Mouse (Mus musculus): ENCODE data around the gene Ppfia3.
A peak's percentile ranks its signal among the peaks of the same experiment; 100 is the strongest.
"Not testable (repeated sequence)": the region's sequence is repeated elsewhere in the genome, so short reads cannot be mapped to it uniquely, and the experiment has no call there.

Gene Ppfia3

DNA sequence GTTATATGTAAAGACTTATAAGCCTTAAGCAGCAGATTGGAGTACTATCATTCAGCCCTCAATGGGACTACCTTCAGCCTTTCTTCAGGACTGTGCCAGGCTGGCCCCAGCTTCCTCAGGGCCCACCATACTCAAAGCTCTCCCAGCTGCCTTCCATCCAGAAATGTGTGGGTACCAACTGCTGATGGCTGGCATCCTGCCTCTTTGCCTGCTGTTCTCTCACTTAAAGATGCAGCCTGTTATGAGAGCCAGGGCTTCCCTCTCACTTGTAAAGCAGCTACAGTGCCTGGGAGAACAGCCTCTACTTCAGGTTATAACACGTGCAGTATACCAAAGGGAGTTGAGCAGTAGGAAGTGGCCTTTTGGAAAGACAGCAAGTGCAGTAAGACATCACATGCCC is 9.2 kb upstream of the Ppfia3 start:
- no peak for DNase-seq

DNA sequence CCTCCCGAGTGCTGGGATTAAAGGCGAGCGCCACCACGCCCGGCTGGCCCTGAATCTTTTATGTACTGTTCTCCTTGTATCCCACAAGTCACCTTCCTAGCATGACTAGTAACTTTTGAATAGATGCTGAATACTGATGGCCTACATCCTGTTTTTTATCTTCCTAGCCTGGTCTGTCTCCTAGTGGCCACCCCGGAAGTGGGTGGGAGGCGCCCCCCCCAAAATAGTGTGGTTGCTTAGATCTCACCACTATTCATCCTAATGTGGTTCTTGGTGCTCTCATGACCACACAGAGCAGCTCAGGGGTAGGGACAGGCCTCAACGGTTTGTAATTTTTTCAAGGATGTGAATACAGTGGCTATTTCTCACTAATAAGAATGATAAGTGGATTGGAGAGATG is 7.8 kb upstream of the Ppfia3 start:
- no peak for DNase-seq

DNA sequence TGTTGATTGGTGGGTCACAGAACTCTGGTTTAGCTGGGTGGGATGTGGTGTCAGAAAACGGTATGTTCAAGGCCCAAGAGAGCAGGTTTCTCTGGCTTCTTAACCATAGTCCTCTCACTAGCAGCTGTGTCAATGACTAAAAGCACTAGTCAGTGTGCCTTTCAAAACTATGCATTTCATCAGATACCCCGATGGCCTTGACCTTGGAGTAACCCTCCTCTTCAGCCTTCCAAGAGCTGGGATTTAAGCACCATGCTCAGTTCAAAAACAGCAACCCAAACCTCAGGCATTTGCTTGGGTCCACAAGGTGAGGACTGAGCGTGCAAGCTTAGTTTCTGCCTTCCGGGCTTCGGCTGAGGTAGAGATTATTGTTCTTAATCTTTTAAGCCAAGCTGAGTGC is 5.6 kb upstream of the Ppfia3 start:
- DNase-seq = no peak

DNA sequence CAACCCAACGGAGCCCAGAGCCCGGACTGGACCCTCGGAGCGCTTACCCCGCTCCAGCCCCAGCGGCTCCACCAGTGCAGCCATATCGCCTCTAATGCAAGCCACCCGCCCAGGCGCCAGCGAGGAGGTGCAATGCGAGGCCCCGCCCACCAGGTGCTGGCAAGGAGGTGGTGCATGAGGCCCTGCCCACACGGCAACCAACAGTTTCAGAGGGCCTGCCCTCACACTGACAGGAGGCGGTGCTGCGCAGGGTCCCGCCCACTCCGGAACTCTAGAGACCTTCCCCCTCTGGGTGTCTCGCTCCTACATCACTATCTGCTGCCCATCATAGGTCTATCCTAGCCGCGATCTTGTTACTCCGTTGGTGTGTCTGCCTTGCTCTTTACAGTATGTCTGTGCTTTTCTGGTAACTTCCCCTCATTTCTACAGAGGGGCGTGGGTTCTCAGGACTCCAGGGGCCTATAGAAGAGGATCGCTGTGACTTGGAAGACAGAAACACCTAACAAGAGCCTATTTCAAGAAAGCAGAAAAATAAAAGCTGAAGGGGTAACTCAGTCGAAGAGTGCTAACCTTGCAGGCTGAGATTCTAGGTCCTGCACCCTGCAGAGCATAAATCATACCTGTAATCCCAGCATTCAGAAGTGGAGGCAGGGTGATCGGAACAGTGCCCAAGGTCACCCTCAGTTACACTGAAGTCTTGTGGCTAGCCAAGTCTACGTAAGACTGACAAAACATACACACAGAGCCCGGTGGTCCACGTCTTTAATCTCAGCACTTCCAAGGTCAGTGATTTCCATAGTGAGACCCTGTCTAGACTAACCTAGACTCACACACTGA is 3.9 kb upstream of the Ppfia3 start, which contains the start of gene Lin7b:
Gene Lin7b, minus strand, starts transcription at position 109 of the 837 bp plus-strand sequence.
- DNase-seq = peak; percentile 92

DNA sequence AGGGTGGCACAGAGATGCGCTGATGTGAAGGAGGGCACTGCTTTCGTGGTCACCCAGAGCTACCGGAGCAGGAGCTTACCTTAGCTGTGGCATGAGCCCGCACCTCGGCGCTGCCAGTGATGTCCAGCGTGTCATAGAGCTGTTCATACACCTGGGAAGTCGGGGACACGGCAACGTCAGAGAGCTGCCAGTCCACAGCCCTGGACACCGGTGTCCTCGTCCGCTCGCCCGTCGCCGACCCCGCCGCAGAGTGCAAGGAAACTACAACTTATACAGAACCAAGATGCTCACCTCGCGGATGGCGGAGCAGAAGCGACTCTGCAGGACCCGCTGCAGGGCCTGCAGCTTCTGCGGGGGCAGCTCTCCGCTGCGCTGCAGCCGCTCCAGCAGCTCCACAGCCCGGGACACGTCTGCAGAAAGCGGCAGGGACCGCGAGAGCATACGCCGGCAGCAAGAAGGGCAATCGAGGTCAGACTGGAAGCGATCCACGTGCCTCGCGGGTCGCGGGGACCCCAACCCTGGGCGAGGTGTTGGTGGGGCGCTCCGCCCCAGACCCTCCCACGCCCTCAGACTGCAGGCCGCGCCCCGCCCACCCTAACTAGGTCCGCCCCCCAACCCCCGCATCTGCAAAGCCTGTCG is 3.1 kb upstream of the Ppfia3 start:
- DNase-seq = no peak

DNA sequence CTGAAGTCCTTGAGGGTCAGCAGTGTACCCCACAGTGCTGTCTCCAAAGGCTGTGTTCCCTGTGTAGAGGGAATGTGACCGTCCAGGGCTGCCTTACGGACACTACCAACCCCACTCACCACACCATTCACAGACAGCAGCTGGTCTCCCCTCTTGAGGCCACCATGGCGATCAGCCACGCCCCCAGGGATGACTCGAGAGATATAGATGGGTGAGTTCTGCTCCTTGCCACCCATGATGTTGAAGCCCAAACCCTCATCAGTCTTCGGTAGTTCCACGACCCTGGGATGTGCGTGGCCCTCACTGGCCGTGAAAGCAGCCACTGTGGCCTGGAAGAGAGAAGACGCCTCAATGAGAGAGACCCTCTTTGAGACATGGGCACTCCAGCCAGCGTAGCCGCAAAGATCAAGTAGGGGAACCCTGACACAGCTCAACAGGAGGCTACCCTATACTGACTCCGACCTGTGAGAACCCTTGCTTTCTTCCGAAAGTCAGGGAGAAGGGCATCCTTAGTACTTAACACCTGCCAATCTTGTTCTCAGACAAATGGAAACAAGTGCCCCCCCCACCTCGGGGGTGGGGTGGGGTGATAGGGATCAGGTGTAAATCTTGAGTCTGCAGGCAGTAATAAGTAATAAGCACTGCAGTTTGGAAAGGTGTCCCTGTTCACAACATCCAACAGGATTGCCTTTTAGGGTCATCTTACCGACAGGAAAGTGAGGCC is 2.4 kb upstream of the Ppfia3 start:
- DNase-seq = no peak

DNA sequence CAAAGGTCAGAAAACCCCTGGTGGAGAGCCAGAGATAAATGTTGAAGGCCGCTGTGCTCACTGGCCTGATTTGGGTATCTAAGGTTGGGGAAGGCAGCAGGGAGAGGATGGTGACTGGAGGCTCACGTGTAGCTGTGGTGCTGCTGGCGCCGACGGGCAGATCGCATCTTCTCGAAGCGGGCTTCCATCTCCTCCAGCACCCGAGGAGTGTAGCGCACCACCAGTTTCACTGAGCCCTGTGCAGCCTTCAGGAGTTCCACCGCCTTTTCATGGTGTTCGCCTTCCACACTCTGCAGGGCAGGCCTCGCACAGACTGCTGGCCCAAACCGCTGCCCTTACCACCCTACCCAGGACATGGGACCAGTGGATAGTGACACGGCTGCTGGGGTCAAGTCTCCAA is 1.4 kb upstream of the Ppfia3 start:
- DNase-seq = no peak

DNA sequence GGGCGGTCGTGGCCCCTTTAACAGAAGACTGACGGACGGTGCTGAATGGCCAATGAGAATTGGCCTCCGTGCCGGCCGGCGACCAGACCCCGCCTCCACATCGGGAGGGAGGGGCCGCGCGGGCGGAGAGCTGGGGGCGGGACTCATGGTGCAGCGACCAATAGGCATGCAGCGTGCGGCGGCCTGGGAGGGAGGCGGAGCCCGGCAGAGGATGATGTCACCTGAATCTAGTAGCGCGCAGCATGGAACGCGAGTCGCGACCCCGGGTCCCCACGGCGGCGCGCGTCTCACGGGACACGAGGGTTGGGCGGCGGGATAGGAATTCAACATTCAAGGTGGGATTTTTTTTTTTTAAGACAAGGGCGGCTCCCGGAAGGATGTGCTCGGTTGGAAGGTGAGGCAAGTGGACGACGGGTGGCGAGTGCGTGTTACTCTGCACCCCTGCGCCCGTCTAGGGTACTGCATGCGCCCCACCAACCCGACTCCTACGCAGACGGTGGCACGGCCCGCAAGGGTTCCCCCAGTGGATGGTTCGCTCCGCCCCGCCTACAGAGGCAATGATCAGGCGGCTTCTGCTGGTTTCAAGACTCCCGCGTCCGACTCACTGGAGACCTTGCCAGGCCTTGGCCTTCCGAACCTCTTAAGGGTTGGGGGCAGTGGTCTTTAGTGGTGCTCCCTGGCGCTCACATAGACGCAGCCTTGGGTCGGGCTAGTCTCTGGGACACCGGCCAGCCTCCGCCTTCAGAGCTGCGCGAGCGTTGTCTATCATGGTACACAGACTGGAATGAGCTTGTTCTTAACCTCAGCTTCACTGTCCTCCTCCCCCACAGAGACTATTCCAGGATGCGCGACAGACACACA is 431 bp upstream of the Ppfia3 start:
- DNase-seq = peak; percentile 97

DNA sequence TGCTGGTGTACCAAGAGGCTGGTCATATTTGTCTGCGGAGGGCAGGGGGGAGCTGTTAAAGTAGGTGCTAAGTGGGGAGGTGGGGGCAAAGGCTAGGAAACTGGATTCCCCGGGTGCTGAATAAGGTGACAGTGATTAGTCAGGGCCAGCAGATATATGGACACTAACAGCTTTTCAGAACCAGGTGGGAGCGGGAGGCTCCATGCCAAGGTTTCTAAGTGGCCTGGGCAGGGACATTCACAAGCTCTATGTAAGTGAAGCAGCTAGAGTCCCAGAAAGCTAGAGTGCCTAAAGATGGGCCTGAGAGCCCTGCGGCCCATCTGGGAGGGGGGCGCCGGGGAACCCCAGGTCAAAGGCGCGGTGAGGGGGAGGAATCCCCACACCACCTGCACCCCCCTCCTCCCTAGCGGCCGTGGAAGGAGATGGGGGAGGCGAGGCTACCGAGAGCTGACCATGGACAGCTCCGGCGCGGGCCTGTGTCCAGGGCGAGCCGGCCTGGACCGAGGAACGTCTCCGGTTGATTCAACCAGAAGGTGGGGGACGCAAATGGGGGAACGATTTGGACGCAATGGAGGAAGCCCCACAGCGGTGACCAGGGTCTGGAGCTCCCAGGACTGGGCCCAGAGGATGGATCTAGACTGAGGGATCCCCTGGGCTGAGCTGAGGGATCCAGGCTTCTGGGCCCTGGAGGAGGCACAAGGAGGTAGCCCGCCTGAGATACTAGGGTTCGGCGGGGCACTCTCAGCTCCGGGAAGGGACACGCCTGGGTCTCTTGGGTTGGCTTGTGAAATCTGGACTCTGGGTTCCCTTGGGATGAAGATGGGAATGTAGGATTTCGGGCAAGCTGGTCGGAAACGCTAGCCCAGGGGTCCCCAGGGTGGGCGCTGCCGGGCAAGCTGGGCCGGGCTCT is 822 bp downstream of the Ppfia3 start:
- DNase-seq = peak; percentile 62

DNA sequence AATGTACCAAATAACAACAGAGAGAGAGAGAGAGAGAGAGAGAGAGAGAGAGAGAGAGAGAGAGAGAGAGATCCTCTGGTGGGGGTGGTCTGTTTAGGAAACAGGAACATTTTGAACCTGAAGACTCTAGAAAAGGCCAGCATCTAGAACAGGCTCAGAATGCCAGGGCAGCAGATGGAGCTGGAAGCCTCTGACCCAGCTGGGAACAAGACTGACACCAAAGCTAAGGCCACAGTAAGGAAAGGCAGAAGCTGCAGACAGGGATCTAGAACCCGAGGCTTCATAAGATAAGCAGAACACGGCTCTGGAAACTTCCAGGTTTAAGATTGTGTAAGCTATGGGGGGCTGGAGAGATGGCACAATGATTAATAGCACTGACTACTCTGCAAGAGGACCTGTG is 2.8 kb downstream of the Ppfia3 start:
- DNase-seq = no peak

DNA sequence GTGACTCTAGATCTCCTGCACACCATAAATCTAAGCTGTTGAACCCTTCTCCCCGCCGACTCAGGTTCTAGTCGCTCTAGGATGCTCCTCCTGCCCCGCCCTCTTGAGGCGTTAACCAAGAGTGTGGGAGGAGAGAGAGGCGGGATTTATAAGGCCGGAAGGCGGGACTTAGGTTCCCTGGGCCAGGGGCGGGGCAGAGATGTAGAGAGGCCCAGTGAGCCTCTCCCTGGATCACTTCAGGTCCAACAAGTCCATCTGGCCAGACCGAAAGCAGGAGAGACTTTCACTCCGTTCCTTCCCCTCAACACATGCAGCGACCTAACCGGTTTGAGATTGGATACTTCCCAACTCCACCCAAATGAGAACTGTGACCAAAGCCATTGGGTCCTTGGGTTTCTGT is 4.0 kb downstream of the Ppfia3 start:
- peak; percentile 37 for DNase-seq

DNA sequence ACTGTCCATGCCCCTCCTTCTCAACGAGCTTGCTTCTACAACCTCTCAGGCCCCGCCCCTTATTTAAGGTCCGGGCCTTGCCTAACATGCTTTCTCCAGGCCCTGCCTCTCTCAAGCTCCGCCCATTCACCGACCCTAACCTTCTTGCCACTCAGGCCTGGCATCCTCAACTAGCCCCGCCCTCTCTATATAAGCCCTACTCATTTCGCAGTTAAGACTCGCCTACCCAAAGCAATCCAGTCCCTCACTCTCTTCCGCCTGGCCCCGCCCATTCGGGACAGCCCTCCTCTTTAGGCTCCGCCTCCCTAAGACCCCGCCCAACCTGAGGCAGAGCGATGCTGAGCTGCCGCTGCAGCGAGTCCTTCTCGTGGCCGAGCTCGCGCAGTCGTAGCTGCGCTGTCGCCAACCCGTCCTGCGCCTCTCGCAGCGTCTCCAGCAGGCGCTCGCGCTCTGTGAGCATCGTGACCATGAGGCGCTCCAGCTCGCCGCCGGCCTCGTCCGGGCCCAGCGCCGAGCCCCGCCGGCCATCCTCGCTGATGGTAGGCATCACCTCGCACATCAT is 5.5 kb downstream of the Ppfia3 start:
- DNase-seq = peak; percentile 80

DNA sequence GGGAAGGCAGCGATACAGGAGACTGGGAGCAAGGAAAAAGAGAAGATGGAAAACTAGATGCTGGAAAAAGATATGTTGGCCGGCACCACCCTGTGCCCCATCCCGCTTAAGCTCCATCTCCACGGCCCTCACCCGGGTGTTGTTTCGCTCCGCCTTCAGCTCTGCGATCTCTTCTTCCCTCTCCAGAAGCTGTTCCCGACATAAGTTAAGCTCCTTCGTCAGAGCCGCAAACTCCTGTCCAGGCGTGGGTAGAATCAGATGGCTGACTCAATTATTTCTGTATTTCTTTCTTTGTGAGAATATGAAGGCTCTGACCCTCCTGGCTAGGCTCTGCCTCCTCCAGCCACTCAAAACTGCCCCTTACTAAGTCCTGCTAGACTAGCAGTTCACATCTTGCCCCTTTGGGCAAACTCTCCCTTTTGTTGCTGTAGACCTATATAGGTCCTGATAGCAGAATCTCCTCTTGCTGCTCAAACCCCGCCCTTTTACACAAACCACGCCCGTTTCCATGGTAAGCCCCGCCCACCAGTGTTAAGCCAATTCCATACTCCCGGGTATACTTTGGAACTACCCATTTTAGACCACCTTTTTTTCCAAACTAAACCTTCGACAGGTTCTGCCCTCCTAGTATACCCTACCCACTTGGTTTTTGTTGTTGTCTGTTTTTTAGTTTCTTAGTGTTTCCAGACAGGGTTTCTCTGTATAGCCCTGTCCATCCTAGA is 6.3 kb downstream of the Ppfia3 start:
- DNase-seq = no peak

DNA sequence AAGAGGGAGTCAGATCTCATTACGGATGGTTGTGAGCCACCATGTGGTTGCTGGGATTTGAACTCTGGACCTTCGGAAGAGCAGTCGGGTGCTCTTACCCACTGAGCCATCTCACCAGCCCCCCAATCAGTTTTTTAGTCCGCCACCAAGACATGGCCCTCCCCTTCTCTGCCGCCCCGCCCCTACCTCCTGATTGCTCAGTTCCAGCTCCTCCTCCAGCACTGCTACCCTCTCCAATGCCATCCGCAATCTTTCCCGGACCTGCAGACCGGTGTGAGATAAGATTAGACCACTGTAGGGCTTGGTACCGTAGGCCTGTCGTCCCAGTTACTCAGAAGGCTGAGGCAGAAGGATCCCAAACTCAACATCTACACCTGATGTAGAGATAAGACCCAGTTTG is 7.7 kb downstream of the Ppfia3 start:
- not testable (repeated sequence) for DNase-seq

DNA sequence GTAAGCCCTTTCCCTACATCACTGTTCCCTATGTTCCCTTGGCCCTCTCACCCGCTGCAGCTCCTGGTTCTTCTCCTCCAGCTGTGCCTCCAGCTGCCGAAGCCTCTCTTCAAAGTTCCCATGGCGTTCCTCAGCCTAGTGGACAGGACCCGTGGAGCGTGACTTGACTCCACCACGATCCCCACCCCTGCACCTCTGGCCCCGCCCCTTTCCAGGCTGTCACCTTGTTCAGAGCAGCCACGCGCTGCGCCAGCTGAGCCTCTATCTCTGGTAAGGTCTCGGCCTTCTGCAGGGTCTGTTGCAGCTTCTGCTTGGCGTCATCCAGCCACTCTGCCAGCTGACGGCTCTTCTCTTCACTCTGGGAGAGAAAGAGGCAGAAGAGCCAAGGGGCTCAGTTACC is 10.7 kb downstream of the Ppfia3 start:
- DNase-seq = no peak

DNA sequence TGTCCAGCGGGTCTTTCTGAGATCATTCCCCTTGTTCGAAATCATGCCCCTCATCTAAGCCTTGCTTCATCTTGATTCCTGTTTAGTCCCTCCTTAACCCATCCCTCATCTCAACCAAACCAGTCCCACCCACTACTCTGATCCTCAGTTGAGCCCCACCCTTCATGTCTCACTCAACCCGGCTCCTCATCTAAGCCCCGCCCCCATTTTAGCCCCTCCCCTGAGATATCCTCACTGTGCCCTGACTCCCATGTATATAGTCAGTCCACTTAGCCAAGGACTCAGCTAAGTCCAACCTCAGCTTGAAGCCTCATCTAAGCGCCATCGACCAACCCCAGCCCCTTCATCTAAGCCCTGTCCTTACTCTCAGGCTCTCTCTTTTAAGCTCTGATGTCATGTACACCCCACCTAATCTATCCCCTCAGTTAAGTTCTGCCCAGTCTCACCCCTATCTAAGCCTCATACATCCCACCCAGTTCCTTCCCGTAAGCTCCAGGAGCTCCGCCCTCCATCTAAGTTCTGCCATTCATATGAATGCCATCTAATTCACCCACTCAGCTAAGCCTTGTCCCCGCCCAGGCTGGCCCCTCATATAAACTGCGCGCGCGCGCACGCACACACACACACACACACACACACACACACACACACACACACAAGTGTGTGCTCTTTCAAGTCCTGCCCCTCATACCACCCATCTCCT is 11.3 kb downstream of the Ppfia3 start:
- no peak for DNase-seq

DNA sequence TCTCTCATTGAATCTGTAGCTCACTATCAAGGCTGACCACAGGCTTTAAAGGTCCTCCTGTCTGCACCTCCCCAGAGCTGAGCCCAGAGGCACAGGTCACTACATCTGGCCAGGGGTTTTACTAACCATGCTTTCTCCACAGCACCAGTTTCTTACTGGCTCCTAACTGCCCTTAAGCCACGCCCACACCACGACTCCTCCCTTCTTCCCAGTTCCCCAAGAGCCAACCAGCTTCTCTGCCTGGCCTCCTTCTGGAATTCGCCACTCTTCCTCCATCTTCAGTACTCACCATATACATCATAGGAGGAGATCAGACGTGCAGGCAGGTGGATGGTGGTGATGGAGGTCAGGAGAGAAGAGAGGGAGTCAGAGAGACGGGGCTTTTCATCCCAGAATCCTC is 13.8 kb downstream of the Ppfia3 start:
- DNase-seq = no peak

DNA sequence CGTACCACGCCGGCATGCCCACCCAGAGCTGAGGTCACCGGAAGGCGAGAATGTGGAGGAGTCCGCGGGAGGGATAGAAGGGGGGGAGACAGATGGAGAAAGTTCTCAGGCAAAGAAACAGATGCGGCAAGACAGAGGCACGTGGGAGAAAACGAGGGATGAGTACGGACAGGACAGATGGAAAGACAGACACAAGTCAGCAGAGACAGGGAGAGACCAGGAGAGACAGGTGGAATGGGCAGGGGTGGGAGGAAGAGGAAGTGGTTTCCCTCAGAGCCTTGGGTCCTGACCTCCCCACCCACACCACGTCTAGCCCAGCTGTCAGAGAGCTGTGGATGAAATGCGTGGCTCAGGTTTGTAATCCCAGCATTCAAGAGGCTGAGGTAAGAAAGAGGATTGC is 19.9 kb downstream of the Ppfia3 start:
- DNase-seq = no peak

DNA sequence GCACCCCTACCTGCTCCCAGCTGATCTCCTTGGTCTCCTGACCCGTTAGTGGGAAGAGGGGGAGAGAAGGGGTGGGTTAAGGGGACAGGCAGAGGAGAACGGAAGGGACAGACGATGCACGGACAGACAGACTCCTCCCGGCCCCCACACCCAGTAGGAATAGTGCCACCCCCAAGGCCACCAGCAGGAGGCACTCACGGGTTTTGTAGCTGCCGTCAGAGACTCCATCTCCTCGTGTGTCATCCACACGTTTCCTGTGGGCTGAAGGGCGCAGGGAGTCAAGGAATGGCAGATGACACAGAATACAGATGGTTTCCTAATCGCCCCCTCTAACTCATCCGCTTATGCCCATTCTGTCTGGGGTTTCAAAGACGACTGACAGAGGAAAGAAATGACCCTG is 23.3 kb downstream of the Ppfia3 start:
- no peak for DNase-seq

DNA sequence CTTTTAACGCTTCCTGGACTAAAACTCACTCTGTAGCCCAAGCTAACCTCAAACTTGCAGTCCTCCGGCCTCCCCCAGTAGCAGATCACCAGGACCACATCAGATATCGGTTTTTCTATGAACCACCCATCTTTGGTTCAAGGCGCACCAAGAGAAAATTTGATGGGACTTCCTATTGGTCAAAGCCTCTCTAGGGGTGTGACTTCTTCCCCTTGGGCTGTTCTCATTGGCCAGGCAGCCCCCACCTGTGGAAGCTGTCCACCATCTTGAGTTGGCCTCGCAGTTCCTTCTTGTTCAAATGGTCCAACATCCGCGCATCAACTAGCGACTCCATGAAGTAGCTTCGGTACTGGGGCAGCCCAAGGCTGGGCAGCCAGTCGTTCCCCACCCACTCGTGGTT is 24.7 kb downstream of the Ppfia3 start:
- DNase-seq = no peak

Measured in kidney, postnatal 14 days (tissue).